Mouse (Mus musculus): ENCODE measurements around the gene Sgcb.

- no peak for TF ChIP-seq CTCF (IDR thresholded peaks at IDR 0.05; ENCODE audit: extremely low read depth, insufficient read length, insufficient replicate concordance, low read depth, low read length)
- no peak for TF ChIP-seq POLR2A (IDR thresholded peaks at IDR 0.05; ENCODE audit: low read depth, low read length)
Measured at GRCm38 (mm10) chr5:73613296-73613695, 34.3 kb downstream of the Sgcb start.
